Mouse (Mus musculus) bone marrow, adult 2 months (tissue): ENCODE measurements around the gene Dynll2.

Source experiments
- CTCF ChIP-seq: fragments of 200-500 bp; IDR thresholded peaks from 2 replicates; pipeline ENCODE4 v1.5.1; 2011; ENCODE audit warnings: low read length, control low read depth; ENCODE audit not compliant: control insufficient read depth, insufficient read depth
- POLR2A ChIP-seq: fragments of 200-500 bp; IDR thresholded peaks from 2 replicates; pipeline ENCODE4 v1.6.1; 2011; ENCODE audit warnings: low read depth, mild to moderate bottlenecking, control low read depth, low read length, borderline replicate concordance; ENCODE audit not compliant: control insufficient read depth

DNA sequence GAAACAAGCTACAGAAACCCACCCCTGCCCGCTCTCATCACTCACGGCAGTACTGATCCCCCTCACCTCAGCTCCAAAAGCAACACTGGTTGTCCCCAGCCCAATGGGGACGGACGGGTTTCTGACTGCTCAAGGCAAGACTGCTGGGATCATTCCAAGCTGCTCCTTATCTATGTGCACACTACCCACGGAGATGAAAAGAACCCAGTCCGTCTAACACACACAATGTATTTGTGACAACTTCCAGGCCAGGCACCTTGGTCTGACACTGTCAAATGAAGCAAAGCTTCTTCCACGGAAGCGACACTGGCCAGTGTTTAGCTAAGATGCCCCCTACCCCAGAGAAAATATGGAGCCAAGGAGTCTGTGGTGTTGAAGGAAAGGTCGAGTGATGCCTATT, 1.7 kb downstream of the Dynll2 start:
- TF ChIP-seq CTCF: no peak
- TF ChIP-seq POLR2A: no peak
